Mouse (Mus musculus) lung, adult 2 months (tissue): Measurements from ENCODE around the gene Mrps18a.

Source experiments
- CTCF ChIP-seq: fragments of 200-500 bp; IDR thresholded peaks from 2 replicates; pipeline ENCODE4 v1.5.1; 2011; ENCODE audit warnings: mild to moderate bottlenecking, low read length, control low read depth; ENCODE audit not compliant: insufficient read depth
- POLR2A ChIP-seq: fragments of 200-500 bp; IDR thresholded peaks from 2 replicates; pipeline ENCODE4 v1.6.1; 2011; ENCODE audit warnings: low read depth, mild to moderate bottlenecking, control low read depth, low read length, borderline replicate concordance; ENCODE audit errors: extremely low read depth

DNA sequence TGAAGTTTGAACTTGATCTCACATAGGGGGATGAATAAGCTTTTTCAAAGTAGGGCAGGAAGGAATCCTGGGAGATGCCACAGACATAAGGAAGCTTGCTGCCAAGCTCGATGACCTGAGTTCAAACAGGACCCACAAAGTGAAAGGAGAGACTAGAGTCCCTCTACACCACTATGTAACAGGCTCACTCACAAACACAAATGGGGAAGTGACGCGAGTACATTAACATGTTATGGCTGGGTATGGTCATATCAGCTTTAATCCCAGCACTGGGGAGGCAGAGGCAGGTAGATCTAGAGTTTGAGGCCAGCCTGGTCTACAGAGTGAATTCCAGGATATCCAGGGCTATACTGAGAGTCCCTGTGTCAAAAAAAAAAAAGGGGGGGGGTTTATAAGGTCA is 43.5 kb downstream of the Mrps18a start:
- TF ChIP-seq CTCF (no peak), POLR2A (no peak)
